Comparison of ENCODE assay signal across 8 mouse cellular contexts in the genomic region with DNA sequence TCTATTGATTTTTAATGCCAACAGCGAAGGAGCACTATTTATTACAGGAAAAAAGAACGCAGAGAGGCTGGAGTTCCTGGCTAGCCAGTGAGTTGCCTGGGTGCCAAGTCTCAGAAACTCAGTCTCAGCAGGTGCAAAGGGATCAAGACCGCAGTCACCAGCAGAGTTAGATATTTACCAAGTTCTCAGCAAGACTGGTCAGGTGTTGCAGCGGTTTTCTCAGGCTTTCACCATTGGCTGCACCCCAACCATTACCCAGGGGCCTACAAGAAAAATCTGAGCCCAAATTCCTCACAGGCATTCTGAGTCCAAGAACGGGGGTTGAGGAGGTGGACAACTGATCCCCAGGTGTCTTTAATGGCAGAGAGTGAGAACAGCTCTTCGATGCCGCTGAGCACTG. TPM values are rescaled to one million over a fixed set of nuclear protein-coding genes. Genes with fewer than 3 reads are reported as not detected.
DNase-seq lines count a peak whose midpoint lies in the region; ATAC-seq lines count a peak whose summit lies in the region.

No protein-coding gene starts in this region.

- 16% methylated on average over 7 of the region's 7 CpGs for WGBS in hindbrain, embryonic 15.5 days
- 26% methylated on average over 7 of the region's 7 CpGs for WGBS in liver, embryonic 11.5 days
- WGBS in neural tube, embryonic 15.5 days: 18% methylated on average over 7 of the region's 7 CpGs

- H3K4me1 ChIP-seq in hindbrain, embryonic 15.5 days (replicated peaks): peaks cover 19% of the 10 kb centered on the region
- peaks cover 11% of the 10 kb centered on the region for H3K4me1 ChIP-seq in liver, embryonic 11.5 days (replicated peaks; ENCODE audit: control insufficient read depth, insufficient read depth, low read length)
- peaks cover 15% of the 10 kb centered on the region for H3K4me1 ChIP-seq in neural tube, embryonic 15.5 days

- H3K4me3 ChIP-seq in hindbrain, embryonic 15.5 days: peak overlapping the region; percentile 86
- H3K4me3 ChIP-seq in liver, embryonic 11.5 days (ENCODE audit: low read depth, low read length): peak overlapping the region; percentile 71
- H3K4me3 ChIP-seq in neural tube, embryonic 15.5 days (replicated peaks): peak overlapping the region; percentile 66

- DNase-seq in left cerebral cortex, postnatal 10 days (ENCODE audit: extremely low spot score in 1 of 2, low spot score in 2 of 2): peak; percentile 12 to 27
- no peak for DNase-seq in left cerebral cortex, adult 18-20 months (ENCODE audit: low spot score in 2 of 2)
- peak; percentile 20 to 30 for DNase-seq in cerebellum, postnatal 25 days
- DNase-seq in liver, embryonic 11.5 days (ENCODE audit: low spot score): no peak
- no peak for DNase-seq in spleen, postnatal 14 days (ENCODE audit: low spot score in 2 of 2)
- no peak for DNase-seq in left cerebral cortex, adult 11 months (ENCODE audit: low spot score)

- H3K4me2 ChIP-seq in hindbrain, embryonic 15.5 days: peak overlapping the region; percentile 94
- peak overlapping the region; percentile 94 for H3K4me2 ChIP-seq in liver, embryonic 11.5 days
- H3K4me2 ChIP-seq in neural tube, embryonic 15.5 days: peak overlapping the region; percentile 98

- ATAC-seq in hindbrain, embryonic 15.5 days (ENCODE audit: low FRiP score, low read depth): no peak
- no peak for ATAC-seq in liver, embryonic 11.5 days (replicated peaks; ENCODE audit: low FRiP score)
- ATAC-seq in neural tube, embryonic 15.5 days (ENCODE audit: low FRiP score): no peak

- no peak overlapping the region for H3K27ac ChIP-seq in hindbrain, embryonic 15.5 days (replicated peaks)
- H3K27ac ChIP-seq in liver, embryonic 11.5 days (ENCODE audit: low read depth, low read length): no peak overlapping the region
- H3K27ac ChIP-seq in neural tube, embryonic 15.5 days (replicated peaks): no peak overlapping the region

- intact Hi-C loops in left cerebral cortex, postnatal 10 days (cut with DNase I): no loop called here

- no peaks in the 10 kb centered on the region for H3K9me3 ChIP-seq in hindbrain, embryonic 15.5 days
- no peaks in the 10 kb centered on the region for H3K9me3 ChIP-seq in liver, embryonic 11.5 days (ENCODE audit: control insufficient read depth, low read length)
- H3K9me3 ChIP-seq in neural tube, embryonic 15.5 days (replicated peaks): no peaks in the 10 kb centered on the region

- H3K9ac ChIP-seq in hindbrain, embryonic 15.5 days: peak overlapping the region; percentile 47
- H3K9ac ChIP-seq in liver, embryonic 11.5 days (ENCODE audit: low read depth, low read length): peak overlapping the region; percentile 4; the same call in 1 of the 2 replicates
- no peak overlapping the region for H3K9ac ChIP-seq in neural tube, embryonic 15.5 days (replicated peaks)

- no peaks in the 10 kb centered on the region for H3K36me3 ChIP-seq in hindbrain, embryonic 15.5 days
- H3K36me3 ChIP-seq in liver, embryonic 11.5 days (ENCODE audit: control insufficient read depth, insufficient read depth, low read length): no peaks in the 10 kb centered on the region
- H3K36me3 ChIP-seq in neural tube, embryonic 15.5 days: no peaks in the 10 kb centered on the region

- peaks cover 9% of the 10 kb centered on the region for H3K27me3 ChIP-seq in hindbrain, embryonic 15.5 days
- H3K27me3 ChIP-seq in liver, embryonic 11.5 days (replicated peaks; ENCODE audit: control insufficient read depth, insufficient read depth, low read length): peaks cover 2% of the 10 kb centered on the region; the same call in 1 of the 2 replicates
- H3K27me3 ChIP-seq in neural tube, embryonic 15.5 days (replicated peaks): peaks cover 3% of the 10 kb centered on the region; the same call in 1 of the 2 replicates

RNA-seq across cellular contexts. Expression of a gene that starts 0.7 kb away (rescaled TPM):
- 1 to 10 TPM; 4.7 to 6.2 TPM for total RNA-seq in left cerebral cortex, postnatal 10 days (2021)
- total RNA-seq in left cerebral cortex, adult 18-20 months (2021): 1 to 10 TPM; 6.2 to 7.9 TPM
- 4.1 and 4.8 TPM in 2 replicates for polyA plus RNA-seq in hindbrain, embryonic 15.5 days (2015; fragmentation: Nextera tagmentation; extraction: Ambion mirVana)
- polyA plus RNA-seq in liver, embryonic 11.5 days (2014; fragmentation: Nextera tagmentation; extraction: Ambion mirVana): 1.6 and 2.0 TPM in 2 replicates
- polyA plus RNA-seq in neural tube, embryonic 15.5 days (2015; fragmentation: Nextera tagmentation; extraction: Ambion mirVana): 4.3 and 4.7 TPM in 2 replicates

RNA-seq across cellular contexts. Expression of a gene that starts 37.0 kb away (rescaled TPM):
- total RNA-seq in left cerebral cortex, postnatal 10 days (2021): under 1 TPM; 0.32 to 0.61 TPM
- total RNA-seq in left cerebral cortex, adult 18-20 months (2021): under 1 TPM; 0.42 to 0.46 TPM
- 0.73 and 0.89 TPM in 2 replicates for polyA plus RNA-seq in hindbrain, embryonic 15.5 days (2015; fragmentation: Nextera tagmentation; extraction: Ambion mirVana)
- polyA plus RNA-seq in liver, embryonic 11.5 days (2014; fragmentation: Nextera tagmentation; extraction: Ambion mirVana): not detected in 2 replicates
- polyA plus RNA-seq in neural tube, embryonic 15.5 days (2015; fragmentation: Nextera tagmentation; extraction: Ambion mirVana): 0.36 and 0.49 TPM in 2 replicates

RNA-seq across cellular contexts. Expression of a gene that starts 38.6 kb away (rescaled TPM):
- 10 to 100 TPM; 19.9 to 23.4 TPM for total RNA-seq in left cerebral cortex, postnatal 10 days (2021)
- total RNA-seq in left cerebral cortex, adult 18-20 months (2021): 10 to 100 TPM; 22.9 to 23.4 TPM
- 19.9 and 20.7 TPM in 2 replicates for polyA plus RNA-seq in hindbrain, embryonic 15.5 days (2015; fragmentation: Nextera tagmentation; extraction: Ambion mirVana)
- polyA plus RNA-seq in liver, embryonic 11.5 days (2014; fragmentation: Nextera tagmentation; extraction: Ambion mirVana): 3.2 and 3.4 TPM in 2 replicates
- polyA plus RNA-seq in neural tube, embryonic 15.5 days (2015; fragmentation: Nextera tagmentation; extraction: Ambion mirVana): 16.7 and 18.7 TPM in 2 replicates

Comparison
In these comparisons a context has a peak if more than half of its experiments do, and no peak if none do; other contexts are left out.
1. DNase-seq: peak in left cerebral cortex, postnatal 10 days (2 of 2) and cerebellum, postnatal 25 days (2 of 2); none in left cerebral cortex, adult 18-20 months (0 of 2), liver, embryonic 11.5 days (single experiment), spleen, postnatal 14 days (0 of 2) and left cerebral cortex, adult 11 months (single experiment).
2. Peak in every context shown above with its lines, with median percentiles within 50 percentile points of each other: H3K4me2 ChIP-seq and H3K4me3 ChIP-seq.